Mouse (Mus musculus) heart, postnatal 10 days (tissue): ENCODE measurements around the gene Mfsd14a. TPM values are rescaled to one million over a fixed set of nuclear protein-coding genes. Genes with fewer than 3 reads are reported as not detected.

Experiments
- DNase-seq, 2 experiments: peaks; one replicate each; pipeline ENCODE4 v3.0.0; 2021
- intact Hi-C: fragments of 180-260 bp; cut with DNase I; formaldehyde crosslinking; loops from one replicate; pipeline ENCODE4 v1.15.1; 2025
- total RNA-seq, 2 experiments: library from RNA; stranded (reverse); gene quantifications; 2 replicates each; pipeline ENCODE4 v1.2.3; 2021

Gene Mfsd14a
- total RNA-seq, 2 experiments from 2014 or later: 30.1 to 30.8 TPM

DNA sequence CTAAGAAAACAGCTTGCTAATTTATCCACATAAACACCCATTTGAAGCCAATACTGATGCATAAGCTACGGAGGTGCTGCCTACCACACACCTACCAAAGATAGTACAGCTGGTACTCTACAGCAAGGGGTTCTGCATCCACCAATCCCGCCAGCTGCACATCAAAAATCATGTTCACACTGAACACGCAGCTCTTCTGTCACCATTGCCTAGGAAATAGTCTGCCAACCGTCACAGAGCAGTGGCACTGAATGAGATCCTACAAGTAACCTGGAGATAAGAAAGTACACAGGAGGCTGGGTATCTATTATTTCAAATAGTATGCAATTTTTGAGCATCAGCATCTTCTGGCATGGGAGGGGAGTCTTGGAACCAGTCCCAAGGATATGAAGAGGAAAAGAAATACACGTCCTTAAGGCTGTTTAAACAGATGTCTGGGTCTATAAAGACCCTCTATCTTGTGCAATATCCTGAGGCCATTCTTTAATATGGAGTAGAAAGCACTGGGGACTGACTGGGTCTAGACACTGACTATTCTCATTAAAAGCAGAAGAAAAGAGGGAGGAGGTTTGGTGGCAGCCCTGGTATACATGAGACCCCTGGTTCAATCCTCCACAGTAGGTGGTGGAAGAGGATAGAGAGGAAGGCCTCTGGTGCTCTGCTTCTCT is 9.1 kb downstream of the Mfsd14a start:
- DNase-seq: no peak
- intact Hi-C loops: no loop called here

GRCm38 (mm10) chr3:116652033-116652446 is 10.4 kb downstream of the Mfsd14a start:
- intact Hi-C loops: no loop called here
- no peak for DNase-seq

- DNase-seq: no peak
Measured at GRCm38 (mm10) chr3:116650698-116651097, 11.8 kb downstream of the Mfsd14a start.

GRCm38 (mm10) chr3:116648805-116649204 is 13.7 kb downstream of the Mfsd14a start:
- DNase-seq: no peak
- intact Hi-C loops: no loop called here

More at GRCm38 (mm10) chr3:116650698-116651097, 11.8 kb downstream of the Mfsd14a start:
- intact Hi-C loops: no loop called here

DNA sequence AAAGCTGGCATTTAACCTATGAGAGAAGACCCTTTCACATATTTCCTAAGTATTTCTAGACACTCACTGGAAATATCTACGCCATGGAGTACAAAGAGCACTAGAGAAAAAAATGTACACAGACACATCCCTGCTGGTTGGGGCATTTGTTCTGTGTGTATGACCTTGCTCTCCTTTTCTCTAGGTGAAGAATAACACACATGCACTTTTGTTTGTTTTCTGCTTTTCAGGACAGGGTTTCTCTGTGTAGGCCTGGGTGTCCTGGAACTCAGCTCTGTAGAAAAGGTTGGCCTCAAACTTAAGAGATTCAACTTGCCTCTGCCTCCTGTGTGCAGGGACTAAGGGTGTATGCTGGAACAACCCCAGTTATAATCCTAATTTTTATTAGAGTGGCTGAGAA is 16.1 kb downstream of the Mfsd14a start:
- intact Hi-C loops: no loop called here

GRCm38 (mm10) chr3:116642373-116642772 is 20.1 kb downstream of the Mfsd14a start:
- DNase-seq: no peak
- intact Hi-C loops: no loop called here

More for the DNA sequence above, 16.1 kb downstream of the Mfsd14a start:
- no peak for DNase-seq

DNA sequence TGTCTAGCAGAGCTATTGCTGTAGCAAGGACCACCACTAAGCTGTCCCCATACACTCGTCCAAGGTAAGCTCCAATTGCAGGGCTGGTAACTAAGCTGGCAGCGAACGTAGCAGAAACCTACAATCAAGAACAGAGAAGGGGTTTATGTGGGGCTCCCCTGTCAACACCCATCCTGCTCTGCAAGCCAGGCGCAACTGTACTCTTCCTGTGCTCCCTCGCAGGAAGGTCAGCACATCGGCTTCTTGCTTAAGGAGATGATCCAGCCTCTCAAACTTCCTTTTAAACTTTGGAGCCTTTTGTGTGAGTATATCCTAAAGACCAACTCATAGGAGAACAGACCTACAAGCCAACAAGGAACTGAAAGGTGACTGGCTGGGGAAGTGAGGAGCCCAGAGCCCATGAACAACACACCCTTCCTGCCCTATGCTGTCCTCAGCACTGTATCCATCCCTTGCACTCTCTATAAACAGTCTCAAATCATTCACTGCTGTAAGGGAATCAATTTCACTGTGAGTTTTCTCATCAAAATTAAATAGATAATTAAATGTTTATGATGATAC is 20.6 kb downstream of the Mfsd14a start:
- no peak for DNase-seq
- intact Hi-C loops: no loop called here

- intact Hi-C loops: no loop called here
- DNase-seq: no peak
Measured at GRCm38 (mm10) chr3:116640024-116640423, 22.5 kb downstream of the Mfsd14a start.

DNA sequence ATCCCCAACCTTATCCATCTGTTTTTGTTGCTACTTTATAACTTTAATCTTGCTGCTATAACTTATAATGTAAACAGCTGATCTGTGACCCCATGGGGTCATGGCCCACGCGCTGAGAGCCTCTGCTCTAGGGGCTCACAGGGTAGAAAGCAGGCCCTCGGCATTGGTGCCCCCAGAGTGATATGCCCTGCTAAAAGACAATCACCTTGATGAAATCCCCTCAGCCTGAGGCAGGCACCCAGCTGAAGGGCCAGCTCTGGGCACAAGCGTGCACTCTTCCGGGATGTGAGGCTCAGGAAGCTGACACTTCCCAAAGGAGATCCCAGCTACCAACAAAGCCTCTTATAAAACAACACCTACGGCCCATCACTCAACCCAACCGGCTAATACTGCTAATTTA is 23.9 kb downstream of the Mfsd14a start:
- DNase-seq: no peak
- intact Hi-C loops: no loop called here

- no peak for DNase-seq
- intact Hi-C loops: no loop called here
Measured at GRCm38 (mm10) chr3:116637693-116638476, 24.6 kb downstream of the Mfsd14a start.

- intact Hi-C loops: no loop called here
- DNase-seq: no peak
Measured at GRCm38 (mm10) chr3:116635799-116636198, 26.7 kb downstream of the Mfsd14a start.

DNA sequence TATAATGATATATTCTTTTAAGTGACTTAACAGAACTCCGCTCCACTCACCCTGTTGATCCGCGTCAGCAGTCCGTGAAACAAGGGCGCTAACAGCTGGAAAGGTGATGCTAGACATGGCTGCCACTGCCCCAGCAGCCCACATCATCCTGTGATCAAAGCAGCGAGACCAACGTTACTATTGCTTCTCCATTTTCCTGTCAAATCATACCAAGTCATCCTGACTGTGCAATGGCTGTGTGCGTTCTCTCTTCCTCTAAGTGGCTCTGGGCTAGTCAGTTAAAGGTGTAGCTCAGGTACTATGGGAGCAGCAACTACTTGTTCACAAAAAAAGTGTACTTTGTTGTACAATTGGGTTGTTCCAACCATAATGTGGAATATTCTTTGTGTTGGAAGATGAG is 27.6 kb downstream of the Mfsd14a start:
- no peak for DNase-seq
- intact Hi-C loops: no loop called here

- intact Hi-C loops: no loop called here
Measured at GRCm38 (mm10) chr3:116634091-116634490, 28.4 kb downstream of the Mfsd14a start.

GRCm38 (mm10) chr3:116632971-116633370 is 29.5 kb downstream of the Mfsd14a start:
- intact Hi-C loops: no loop called here
- DNase-seq: no peak

More at GRCm38 (mm10) chr3:116634091-116634490, 28.4 kb downstream of the Mfsd14a start:
- DNase-seq: no peak

DNA sequence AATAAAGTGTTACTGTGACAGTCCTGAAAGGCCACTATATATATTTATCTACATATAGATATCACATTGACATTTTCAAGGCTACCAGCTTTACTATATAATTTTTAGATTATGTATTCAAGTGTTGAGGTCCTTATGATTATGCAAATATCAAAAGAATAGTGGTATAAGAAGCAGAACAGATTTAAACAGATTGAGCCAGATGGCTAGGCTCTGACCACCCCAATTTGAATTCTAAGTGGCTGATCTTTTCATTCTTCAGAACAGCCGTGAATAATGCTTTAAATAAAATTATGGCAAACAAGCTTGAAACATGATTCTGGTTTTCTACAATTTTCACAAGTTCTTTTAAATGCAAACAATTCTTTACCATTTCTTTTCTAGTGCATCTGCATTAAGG is 31.0 kb downstream of the Mfsd14a start:
- DNase-seq: no peak
- intact Hi-C loops: no loop called here

GRCm38 (mm10) chr3:116622641-116623040 is 39.8 kb downstream of the Mfsd14a start:
- no peak for DNase-seq
- intact Hi-C loops: no loop called here

GRCm38 (mm10) chr3:116620636-116621370 is 41.7 kb downstream of the Mfsd14a start:
- intact Hi-C loops: no loop called here
- DNase-seq: no peak

GRCm38 (mm10) chr3:116618855-116619254 is 43.6 kb downstream of the Mfsd14a start:
- no peak for DNase-seq
- intact Hi-C loops: no loop called here

GRCm38 (mm10) chr3:116615318-116616068 is 47.0 kb downstream of the Mfsd14a start:
- DNase-seq: no peak
- intact Hi-C loops: no loop called here

- no peak for DNase-seq
Measured at GRCm38 (mm10) chr3:116614295-116614892, 48.1 kb downstream of the Mfsd14a start, which contains the start of gene Trmt13. Gene Trmt13 (minus strand): TSS chr3:116614587.

More at GRCm38 (mm10) chr3:116614295-116614892, 48.1 kb downstream of the Mfsd14a start, which contains the start of gene Trmt13:
- intact Hi-C loops: no loop called here
